In the genomic region with DNA sequence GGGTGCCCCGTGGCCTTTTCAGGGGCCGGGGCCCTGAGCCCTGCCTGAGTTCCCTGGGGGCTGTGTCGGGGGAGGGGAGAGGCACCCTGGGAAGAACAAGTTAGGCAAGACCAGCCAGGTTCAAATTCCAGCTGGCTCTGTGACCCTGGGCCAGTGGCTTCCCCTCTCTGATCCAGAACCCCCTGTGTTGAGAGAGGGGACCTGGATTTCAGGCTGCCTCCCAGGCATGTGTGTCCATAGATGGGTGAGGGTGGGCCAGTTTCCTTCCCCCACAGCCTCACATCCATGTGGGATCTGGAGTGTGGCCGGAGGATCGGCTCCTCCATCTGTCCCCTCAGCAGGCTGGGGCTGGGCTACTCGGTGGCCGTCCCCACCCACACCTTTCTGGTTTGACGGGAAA, we compare ENCODE assay signal across 8 mouse cellular contexts. TPM values are rescaled to one million over a fixed set of nuclear protein-coding genes. Genes with fewer than 3 reads are reported as not detected.
DNase-seq lines count a peak whose midpoint lies in the region; ATAC-seq lines count a peak whose summit lies in the region.

No protein-coding gene starts in this region.

- peak overlapping the region; percentile 4; the same call in 1 of the 2 replicates for H3K4me3 ChIP-seq in neural tube, embryonic 11.5 days (ENCODE audit: low read depth, low read length)
- H3K4me3 ChIP-seq in intestine, embryonic 16.5 days (ENCODE audit: low read length) = peak overlapping the region; percentile 90
- peak overlapping the region; percentile 81 for H3K4me3 ChIP-seq in stomach, embryonic 15.5 days (replicated peaks)

- peaks cover 10% of the 10 kb centered on the region for H3K27me3 ChIP-seq in neural tube, embryonic 11.5 days (ENCODE audit: control insufficient read depth, insufficient read depth, low read length)
- no peaks in the 10 kb centered on the region for H3K27me3 ChIP-seq in intestine, embryonic 16.5 days (replicated peaks; ENCODE audit: control insufficient read depth, insufficient read depth, low read length)
- 0 out of 2 replicates have a peak, but pooled peaks cover 3% of the 10 kb centered on the region for H3K27me3 ChIP-seq in stomach, embryonic 15.5 days (replicated peaks)

- 63% methylated on average over 8 of the region's 8 CpGs for WGBS in neural tube, embryonic 11.5 days
- WGBS in intestine, embryonic 16.5 days = 39% methylated on average over 8 of the region's 8 CpGs
- 39% methylated on average over 8 of the region's 8 CpGs for WGBS in stomach, embryonic 15.5 days

- peaks cover 38% of the 10 kb centered on the region for H3K4me1 ChIP-seq in neural tube, embryonic 11.5 days (ENCODE audit: control insufficient read depth, insufficient read depth, low read length)
- peaks cover 45% of the 10 kb centered on the region for H3K4me1 ChIP-seq in intestine, embryonic 16.5 days (ENCODE audit: control insufficient read depth, insufficient read depth, low read length)
- H3K4me1 ChIP-seq in stomach, embryonic 15.5 days = peaks cover 56% of the 10 kb centered on the region

- H3K4me2 ChIP-seq in neural tube, embryonic 11.5 days (ENCODE audit: low read depth) = peak overlapping the region; percentile 20
- H3K4me2 ChIP-seq in intestine, embryonic 16.5 days (ENCODE audit: low read depth, low read length) = peak overlapping the region; percentile 63
- H3K4me2 ChIP-seq in stomach, embryonic 15.5 days = peak overlapping the region; percentile 82

- DNase-seq in cerebellum, adult 11-12 months = peak; percentile 79
- no peak for DNase-seq in cerebellum, postnatal 4 days (ENCODE audit: low spot score in 2 of 2)
- no peak for DNase-seq in neural tube, embryonic 11.5 days (ENCODE audit: low spot score)
- no peak for DNase-seq in neural tube, embryonic 10.5 days (ENCODE audit: extremely low spot score, low spot score)
- no peak for DNase-seq in layer of hippocampus, adult 8-10 months (ENCODE audit: low spot score in 2 of 2)
- no peak for DNase-seq in layer of hippocampus, adult 9-11 months

- peaks cover 12% of the 10 kb centered on the region for H3K36me3 ChIP-seq in neural tube, embryonic 11.5 days (ENCODE audit: control insufficient read depth, insufficient read depth, low read length)
- H3K36me3 ChIP-seq in intestine, embryonic 16.5 days (ENCODE audit: control insufficient read depth, insufficient read depth, low read length) = peaks cover 12% of the 10 kb centered on the region
- peaks cover 20% of the 10 kb centered on the region for H3K36me3 ChIP-seq in stomach, embryonic 15.5 days

- no peaks in the 10 kb centered on the region for H3K9me3 ChIP-seq in neural tube, embryonic 11.5 days (ENCODE audit: control insufficient read depth, low read length)
- H3K9me3 ChIP-seq in intestine, embryonic 16.5 days (ENCODE audit: control insufficient read depth, low read length) = no peaks in the 10 kb centered on the region
- no peaks in the 10 kb centered on the region for H3K9me3 ChIP-seq in stomach, embryonic 15.5 days

- H3K27ac ChIP-seq in neural tube, embryonic 11.5 days (ENCODE audit: low read depth, low read length) = no peak overlapping the region
- peak overlapping the region; percentile 94 for H3K27ac ChIP-seq in intestine, embryonic 16.5 days (ENCODE audit: low read length)
- peak overlapping the region; percentile 87 for H3K27ac ChIP-seq in stomach, embryonic 15.5 days

- no peak for ATAC-seq in neural tube, embryonic 11.5 days (ENCODE audit: insufficient read depth, low FRiP score, low TSS enrichment)
- no peak for ATAC-seq in intestine, embryonic 16.5 days
- ATAC-seq in stomach, embryonic 15.5 days (ENCODE audit: insufficient read depth, low FRiP score, low read depth) = no peak

- H3K9ac ChIP-seq in neural tube, embryonic 11.5 days (ENCODE audit: low read length) = no peak overlapping the region; the same call in 1 of the 2 replicates
- peak overlapping the region; percentile 88 for H3K9ac ChIP-seq in intestine, embryonic 16.5 days (ENCODE audit: low read depth, low read length)
- H3K9ac ChIP-seq in stomach, embryonic 15.5 days = peak overlapping the region; percentile 19; the same call in 1 of the 2 replicates

RNA-seq across cellular contexts. Expression of a gene that starts 5.0 kb away (rescaled TPM):
- 7.1 and 8.8 TPM in 2 replicates for polyA plus RNA-seq in neural tube, embryonic 11.5 days (2014; fragmentation: Nextera tagmentation; extraction: Ambion mirVana)
- 46.2 and 47.4 TPM in 2 replicates for polyA plus RNA-seq in intestine, embryonic 16.5 days (2015; fragmentation: Nextera tagmentation; extraction: Ambion mirVana)
- 56.2 and 60.1 TPM in 2 replicates for polyA plus RNA-seq in stomach, embryonic 15.5 days (2015; fragmentation: Nextera tagmentation; extraction: Ambion mirVana)
- total RNA-seq in layer of hippocampus, adult 8-10 months (2022) = 100 to 1,000 TPM in 3 of 4 experiments, 10 to 100 TPM in 1; 94.8 to 118 (median 103) TPM

RNA-seq across cellular contexts. Expression of a gene that starts 27.7 kb away (rescaled TPM):
- 68.3 and 68.4 TPM in 2 replicates for polyA plus RNA-seq in neural tube, embryonic 11.5 days (2014; fragmentation: Nextera tagmentation; extraction: Ambion mirVana)
- 52.5 and 54.4 TPM in 2 replicates for polyA plus RNA-seq in intestine, embryonic 16.5 days (2015; fragmentation: Nextera tagmentation; extraction: Ambion mirVana)
- polyA plus RNA-seq in stomach, embryonic 15.5 days (2015; fragmentation: Nextera tagmentation; extraction: Ambion mirVana) = 41.8 and 44.9 TPM in 2 replicates
- total RNA-seq in layer of hippocampus, adult 8-10 months (2022) = 10 to 100 TPM; 27.0 to 35.1 (median 31.7) TPM

RNA-seq across cellular contexts. Expression of a gene that starts 34.3 kb away (rescaled TPM):
- 212 and 240 TPM in 2 replicates for polyA plus RNA-seq in neural tube, embryonic 11.5 days (2014; fragmentation: Nextera tagmentation; extraction: Ambion mirVana)
- polyA plus RNA-seq in intestine, embryonic 16.5 days (2015; fragmentation: Nextera tagmentation; extraction: Ambion mirVana) = 214 and 225 TPM in 2 replicates
- 159 and 181 TPM in 2 replicates for polyA plus RNA-seq in stomach, embryonic 15.5 days (2015; fragmentation: Nextera tagmentation; extraction: Ambion mirVana)
- 100 to 1,000 TPM; 131 to 151 (median 135) TPM for total RNA-seq in layer of hippocampus, adult 8-10 months (2022)

RNA-seq across cellular contexts. Expression of a gene that starts 36.4 kb away (rescaled TPM):
- polyA plus RNA-seq in neural tube, embryonic 11.5 days (2014; fragmentation: Nextera tagmentation; extraction: Ambion mirVana) = 463 and 504 TPM in 2 replicates
- 526 and 531 TPM in 2 replicates for polyA plus RNA-seq in intestine, embryonic 16.5 days (2015; fragmentation: Nextera tagmentation; extraction: Ambion mirVana)
- 517 and 544 TPM in 2 replicates for polyA plus RNA-seq in stomach, embryonic 15.5 days (2015; fragmentation: Nextera tagmentation; extraction: Ambion mirVana)
- 100 to 1,000 TPM; 820 to 960 (median 855) TPM for total RNA-seq in layer of hippocampus, adult 8-10 months (2022)

RNA-seq across cellular contexts. Expression of a gene that starts 41.3 kb away (rescaled TPM):
- 0.11 and 0.70 TPM in 2 replicates for polyA plus RNA-seq in neural tube, embryonic 11.5 days (2014; fragmentation: Nextera tagmentation; extraction: Ambion mirVana)
- polyA plus RNA-seq in intestine, embryonic 16.5 days (2015; fragmentation: Nextera tagmentation; extraction: Ambion mirVana) = 123 and 180 TPM in 2 replicates
- 10.6 and 11.4 TPM in 2 replicates for polyA plus RNA-seq in stomach, embryonic 15.5 days (2015; fragmentation: Nextera tagmentation; extraction: Ambion mirVana)
- total RNA-seq in layer of hippocampus, adult 8-10 months (2022) = under 1 TPM; 0.19 to 0.80 (median 0.68) TPM

Comparison
In these comparisons a context has a peak if more than half of its experiments do, and no peak if none do; other contexts are left out.
1. H3K4me2 ChIP-seq: peak in every context shown above with its lines; median percentile 82 in stomach, embryonic 15.5 days; 63 in intestine, embryonic 16.5 days; 20 in neural tube, embryonic 11.5 days.
2. H3K4me3 ChIP-seq: peak in every context shown above with its lines; median percentile 90 in intestine, embryonic 16.5 days; 81 in stomach, embryonic 15.5 days; 4 in neural tube, embryonic 11.5 days.